Mouse (Mus musculus): ENCODE results near the gene Gpr4.

Gene Gpr4

GRCm38 (mm10) chr7:19196676-19197075, 15.7 kb upstream of the Gpr4 start:
- peak; percentile 87 for DNase-seq

- DNase-seq = no peak
Measured at GRCm38 (mm10) chr7:19197985-19198384, 14.4 kb upstream of the Gpr4 start.

GRCm38 (mm10) chr7:19201660-19202059, 10.7 kb upstream of the Gpr4 start:
- DNase-seq = no peak

- DNase-seq = no peak
Measured at GRCm38 (mm10) chr7:19202065-19202850, 10.1 kb upstream of the Gpr4 start.

- DNase-seq = no peak
Measured at GRCm38 (mm10) chr7:19208201-19208910, 4.0 kb upstream of the Gpr4 start.

- DNase-seq = peak; percentile 88
Measured at GRCm38 (mm10) chr7:19208944-19209472, 3.3 kb upstream of the Gpr4 start.

- peak; percentile 51 for DNase-seq
Measured at GRCm38 (mm10) chr7:19209494-19209893, 2.8 kb upstream of the Gpr4 start.

- peak; percentile 84 for DNase-seq
Measured at GRCm38 (mm10) chr7:19210010-19210409, 2.3 kb upstream of the Gpr4 start.

GRCm38 (mm10) chr7:19211041-19211675, 1.2 kb upstream of the Gpr4 start:
- peak; percentile 94 for DNase-seq

GRCm38 (mm10) chr7:19213385-19213784, 1.0 kb downstream of the Gpr4 start:
- peak; percentile 95 for DNase-seq

GRCm38 (mm10) chr7:19214369-19214768, 2.0 kb downstream of the Gpr4 start:
- no peak for DNase-seq

GRCm38 (mm10) chr7:19214940-19215339, 2.6 kb downstream of the Gpr4 start:
- no peak for DNase-seq

- no peak for DNase-seq
Measured at GRCm38 (mm10) chr7:19217492-19217891, 5.2 kb downstream of the Gpr4 start.

GRCm38 (mm10) chr7:19217944-19218343, 5.6 kb downstream of the Gpr4 start:
- peak; percentile 92 for DNase-seq

- no peak for DNase-seq
Measured at GRCm38 (mm10) chr7:19220061-19220460, 7.7 kb downstream of the Gpr4 start.

GRCm38 (mm10) chr7:19222189-19222588, 9.9 kb downstream of the Gpr4 start:
- peak; percentile 90 for DNase-seq

- peak; percentile 89 for DNase-seq
Measured at GRCm38 (mm10) chr7:19222875-19223274, 10.5 kb downstream of the Gpr4 start.

GRCm38 (mm10) chr7:19224933-19225332, 12.6 kb downstream of the Gpr4 start:
- peak; percentile 97 for DNase-seq

- peak; percentile 97 for DNase-seq
Measured at GRCm38 (mm10) chr7:19226817-19227797, 14.8 kb downstream of the Gpr4 start.

GRCm38 (mm10) chr7:19227883-19228792, 15.8 kb downstream of the Gpr4 start, which contains the start of gene Opa3:
Gene Opa3 (plus strand): TSS chr7:19228334.
- DNase-seq = peak; percentile 100

- DNase-seq = no peak
Measured at GRCm38 (mm10) chr7:19228793-19229148, 16.4 kb downstream of the Gpr4 start.
